Mouse (Mus musculus) bone marrow, adult 2 months (tissue): ENCODE measurements around the gene Ptpra. TPM values are rescaled to one million over a fixed set of nuclear protein-coding genes. Genes with fewer than 3 reads are reported as not detected.

Experiments
- H3K27ac ChIP-seq: fragments of 200-500 bp; 2 replicates; pipeline ENCODE4 v1.5.1; 2012; ENCODE audit warnings: low read depth, mild to moderate bottlenecking, control low read depth, inconsistent platforms, low read length; ENCODE audit not compliant: control insufficient read depth, poor library complexity, insufficient read depth
- H3K4me1 ChIP-seq: fragments of 200-500 bp; 2 replicates; pipeline ENCODE4 v1.6.1; 2011; ENCODE audit warnings: low read length; ENCODE audit not compliant: control insufficient read depth, insufficient read depth
- H3K4me3 ChIP-seq: fragments of 200-500 bp; replicated peaks from 2 replicates; pipeline ENCODE3; 2011; ENCODE audit warnings: mild to moderate bottlenecking, low read depth, low read length, control low read depth; ENCODE audit not compliant: control insufficient read depth
- CTCF ChIP-seq: fragments of 200-500 bp; IDR thresholded peaks from 2 replicates; pipeline ENCODE4 v1.5.1; 2011; ENCODE audit warnings: low read length, control low read depth; ENCODE audit not compliant: control insufficient read depth, insufficient read depth
- POLR2A ChIP-seq: fragments of 200-500 bp; IDR thresholded peaks from 2 replicates; pipeline ENCODE4 v1.6.1; 2011; ENCODE audit warnings: low read depth, mild to moderate bottlenecking, control low read depth, low read length, borderline replicate concordance; ENCODE audit not compliant: control insufficient read depth
- WGBS: fragments of 180-500 bp; shearing (Covaris S2); methylation state at CpG from one replicate; pipeline ENCODE4 v1.1.7; 2018; 5-methylcytosine and 5-hydroxymethylcytosine counted together
- polyA plus RNA-seq: library from polyadenylated mRNA; stranded (reverse); fragments of >200 nt; gene quantifications from 2 replicates; pipeline ENCODE4 v1.2.4, GENCODE M21; 2011; ENCODE audit warnings: low replicate concordance; ENCODE audit not compliant: missing spikeins, insufficient read depth, insufficient read length

Ptpra gene
- polyA plus RNA-seq, 1 experiment: 33.1 TPM

GRCm38 (mm10) chr2:130579791-130580190 is 129.7 kb downstream of the Ptpra start:
- Histone ChIP-seq H3K4me3 (no peak overlapping the region), H3K27ac (no peak overlapping the region), H3K4me1 (no peaks in the 10 kb centered on the region; the same call in 1 of the 2 replicates)
- TF ChIP-seq CTCF: no peak
- WGBS: 7% methylated on average over 8 of the region's 8 CpGs

- WGBS: 12% methylated on average over 16 of the region's 16 CpGs
- no peaks in the 10 kb centered on the region; the same call in 1 of the 2 replicates for H3K4me1 ChIP-seq
- TF ChIP-seq POLR2A (no peak), CTCF (no peak)
- no peak overlapping the region for H3K4me3 ChIP-seq
- H3K27ac ChIP-seq: no peak overlapping the region
Observed at GRCm38 (mm10) chr2:130581201-130581600, 131.1 kb downstream of the Ptpra start.

DNA sequence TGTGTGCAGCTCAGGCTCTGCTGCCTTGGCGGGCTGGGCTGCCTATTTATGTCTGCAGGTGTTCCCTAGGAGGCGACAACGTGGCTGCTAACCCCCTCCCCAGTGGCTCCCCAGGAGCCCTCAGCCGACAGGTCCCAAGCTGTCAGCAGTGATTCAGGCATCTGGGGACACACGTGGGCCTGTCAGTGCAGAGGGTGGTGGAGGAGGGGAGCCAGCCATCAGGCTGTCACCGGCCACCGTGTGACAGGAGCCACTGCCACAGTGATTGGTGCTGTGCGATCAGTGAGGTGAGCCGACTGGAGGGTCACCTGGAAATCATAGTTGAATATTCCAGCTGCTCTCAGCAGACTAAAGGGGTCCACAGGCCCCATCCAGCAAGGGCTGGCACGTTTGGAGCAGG is 132.5 kb downstream of the Ptpra start, which contains the start of gene Avp:
Gene Avp, minus strand, starts transcription at position 3 of the 400 bp plus-strand sequence.
- TF ChIP-seq POLR2A: no peak
- no peak for TF ChIP-seq CTCF
- Histone ChIP-seq H3K27ac (no peak within 1 kb of the TSS), H3K4me3 (no peak within 1 kb of the TSS), H3K4me1 (no peaks in the 10 kb centered on the region)
- WGBS: 67% methylated on average over 10 of the region's 10 CpGs

GRCm38 (mm10) chr2:130583902-130584560 is 134.0 kb downstream of the Ptpra start:
- Histone ChIP-seq H3K4me3 (no peak overlapping the region), H3K4me1 (no peaks in the 10 kb centered on the region), H3K27ac (no peak overlapping the region)
- whole genome bisulfite sequencing: 79% methylated on average over 10 of the region's 10 CpGs
- no peak for TF ChIP-seq POLR2A
- TF ChIP-seq CTCF: no peak

- H3K4me1 ChIP-seq: no peaks in the 10 kb centered on the region
- H3K4me3 ChIP-seq: no peak overlapping the region
- 54% methylated on average over 6 of the region's 6 CpGs for WGBS
- no peak overlapping the region for H3K27ac ChIP-seq
- TF ChIP-seq CTCF (no peak), POLR2A (no peak)
Observed at GRCm38 (mm10) chr2:130586016-130586415, 135.9 kb downstream of the Ptpra start.

DNA sequence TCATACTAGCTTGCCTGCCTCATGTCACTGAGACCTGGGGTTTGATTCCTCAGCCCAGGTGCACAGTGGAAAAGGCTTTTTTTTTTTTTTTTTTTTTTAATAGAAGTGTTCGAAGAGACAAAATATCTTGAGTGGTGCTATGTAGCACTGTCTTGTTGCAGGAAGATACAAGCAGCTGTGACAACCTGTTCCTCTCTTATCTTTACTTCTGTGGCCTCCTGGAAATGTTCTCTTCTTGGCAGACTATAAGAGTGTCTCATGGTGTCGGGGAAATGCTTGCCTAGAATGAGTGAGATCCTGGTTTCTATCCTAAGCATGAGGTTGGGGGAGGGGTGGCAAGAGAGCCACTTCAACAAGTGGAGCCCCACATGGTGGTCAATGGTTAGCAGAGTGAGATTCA is 138.3 kb downstream of the Ptpra start:
- H3K4me1 ChIP-seq: no peaks in the 10 kb centered on the region
- 52% methylated on average over 2 of the region's 2 CpGs for WGBS
- H3K4me3 ChIP-seq: no peak overlapping the region
- TF ChIP-seq POLR2A (no peak), CTCF (no peak)
- H3K27ac ChIP-seq: no peak overlapping the region

- WGBS: 75% methylated on average over 4 of the region's 4 CpGs
- no peaks in the 10 kb centered on the region for H3K4me1 ChIP-seq
- no peak overlapping the region for H3K27ac ChIP-seq
- H3K4me3 ChIP-seq: no peak overlapping the region
- TF ChIP-seq POLR2A: no peak
- TF ChIP-seq CTCF: no peak
Observed at GRCm38 (mm10) chr2:130589157-130589556, 139.1 kb downstream of the Ptpra start.

- no peak overlapping the region for H3K27ac ChIP-seq
- H3K4me3 ChIP-seq: no peak overlapping the region
- TF ChIP-seq CTCF (no peak), POLR2A (no peak)
- H3K4me1 ChIP-seq: no peaks in the 10 kb centered on the region
- 84% methylated on average over 2 of the region's 2 CpGs for WGBS
Observed at GRCm38 (mm10) chr2:130589761-130590160, 139.7 kb downstream of the Ptpra start.

DNA sequence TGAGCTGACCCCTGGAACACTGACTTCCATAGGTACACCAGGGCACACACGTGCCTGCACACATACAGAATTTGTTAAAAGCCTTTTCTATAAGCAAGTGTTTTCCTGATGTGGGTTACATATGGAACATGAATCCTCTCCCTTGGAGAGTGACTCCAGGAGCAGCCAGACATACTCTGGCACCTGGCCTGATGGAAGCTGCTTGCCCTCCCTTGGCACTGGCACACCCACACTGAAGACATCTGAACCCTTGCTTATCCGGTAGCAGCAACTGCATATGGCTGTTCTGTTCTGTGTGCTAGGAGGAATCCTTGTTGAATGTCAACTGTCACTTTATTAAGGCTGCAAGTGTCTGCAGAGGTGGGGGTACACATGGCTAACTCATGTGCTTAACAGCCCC is 140.9 kb downstream of the Ptpra start:
- H3K4me1 ChIP-seq: no peaks in the 10 kb centered on the region
- no peak overlapping the region for H3K27ac ChIP-seq
- TF ChIP-seq POLR2A (no peak), CTCF (no peak)
- 84% methylated on average over 2 of the region's 2 CpGs for WGBS
- no peak overlapping the region for H3K4me3 ChIP-seq
